Mouse (Mus musculus) liver, embryonic 18 days (tissue): ENCODE data around the gene Usp27x. TPM values are rescaled to one million over a fixed set of nuclear protein-coding genes. Genes with fewer than 3 reads are reported as not detected.

Experiments used
- polyA plus RNA-seq: library from polyadenylated mRNA; depleted of rRNA; stranded (reverse); fragments of >200 nt; gene quantifications from 2 replicates; pipeline ENCODE4 v1.2.3, GENCODE M21; 2012; rRNA removed

The Usp27x gene
- polyA plus RNA-seq, result 0.16 and 0.20 TPM in 2 replicates

DNA sequence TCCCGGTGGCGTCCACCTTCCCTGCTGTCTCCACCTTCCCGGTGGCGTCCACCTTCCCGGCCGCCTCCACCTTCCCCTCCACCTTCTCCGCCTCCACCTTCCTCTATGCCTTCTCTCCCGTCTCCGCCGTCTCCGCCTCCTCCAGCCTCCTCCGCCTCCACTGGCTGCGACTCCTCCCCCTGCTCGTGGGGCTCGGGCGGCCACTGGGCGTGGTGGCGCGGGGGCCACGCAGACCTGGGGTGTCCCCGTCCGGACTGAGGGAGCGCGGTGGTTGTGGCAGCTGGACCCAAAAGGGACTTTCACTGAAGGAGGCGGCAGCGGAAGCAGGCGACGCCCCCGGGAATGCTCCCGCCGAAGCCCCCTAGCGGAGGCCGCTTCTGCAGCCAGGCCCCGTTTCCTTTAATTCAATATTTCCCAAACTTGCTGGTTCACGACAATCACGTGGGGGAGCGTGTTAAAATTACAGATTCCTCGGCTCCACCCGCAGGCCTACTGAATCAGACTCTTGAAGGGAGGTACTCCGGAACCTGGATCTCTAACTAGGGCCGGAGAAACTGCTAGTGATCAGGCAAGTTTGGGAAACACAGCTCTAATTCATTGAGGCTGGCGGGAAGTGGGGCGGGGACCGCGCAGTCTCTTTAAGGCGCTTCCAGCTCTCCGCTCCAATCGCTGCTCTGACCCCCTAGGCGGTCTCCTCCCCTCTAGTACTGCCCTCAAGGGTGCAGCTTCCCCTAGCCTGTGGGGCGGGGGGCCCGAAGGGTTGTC is at the start of gene Usp27x:
TSS of gene Usp27x (minus strand) at position 115 of the 765 bp plus-strand sequence.

Other genes starting within 250 kb of the Usp27x start
- gene Clcn5, start 56.5 kb downstream of the Usp27x start, polyA plus RNA-seq, result 1.5 and 1.7 TPM in 2 replicates
- not detected in 2 replicates for gene Foxp3, start 197.8 kb upstream of the Usp27x start, polyA plus RNA-seq
- gene Ppp1r3f, start 198.5 kb upstream of the Usp27x start, polyA plus RNA-seq, result 0.46 and 0.56 TPM in 2 replicates
- gene Ccdc22, start 229.7 kb upstream of the Usp27x start, polyA plus RNA-seq, result 6.9 and 7.6 TPM in 2 replicates
- 0.05 and 0.06 TPM in 2 replicates for gene Cacna1f, start 231.3 kb upstream of the Usp27x start, polyA plus RNA-seq